Mouse (Mus musculus) G1E (cell line): ENCODE measurements at regions not wholly inside any gene's neighbourhood (a gene's known extent, or its start where the extent isn't known, plus 50 kb on each side); places are given as distances from the start of the nearest gene placed in this dataset.

Experiments used
- CTCF ChIP-seq: IDR thresholded peaks from 2 replicates; pipeline ENCODE4 v1.5.1; 2012; ENCODE audit warnings: low read depth, low read length, inconsistent platforms, mixed read lengths
- GATA1 ChIP-seq: IDR thresholded peaks from 2 replicates; pipeline ENCODE4 v1.6.1; 2012; ENCODE audit warnings: borderline replicate concordance, low read length, inconsistent platforms, mixed read lengths

DNA sequence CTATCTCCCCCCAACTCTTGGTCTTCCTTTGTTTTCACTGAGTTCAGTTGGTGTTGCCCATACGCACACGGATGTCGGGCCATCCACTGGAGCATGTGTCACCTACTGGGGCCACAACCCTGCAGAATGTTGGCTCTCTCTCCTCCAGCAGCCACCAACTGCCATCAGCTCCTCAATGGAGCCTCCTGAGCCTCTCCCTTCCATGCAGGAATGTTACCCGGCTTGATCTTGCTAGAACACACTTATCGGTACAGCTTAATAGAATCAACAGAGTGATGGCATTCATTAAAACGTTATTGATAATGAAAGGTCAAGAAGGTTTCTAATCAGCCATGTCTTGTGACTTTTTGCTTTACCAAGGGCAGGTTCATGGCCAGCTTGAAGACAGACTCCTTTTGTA is 543.7 kb downstream of the Gm19410 start:
- TF ChIP-seq CTCF: no peak
- no peak for TF ChIP-seq GATA1
